Mouse (Mus musculus) forebrain, postnatal 0 days (tissue): ENCODE measurements around the gene Dusp11. TPM values are rescaled to one million over a fixed set of nuclear protein-coding genes. Genes with fewer than 3 reads are reported as not detected.
"Not testable (repeated sequence)": the region's sequence is repeated elsewhere in the genome, so short reads cannot be mapped to it uniquely, and the experiment has no call there.

Source experiments
- ATAC-seq: fragments of 200-750 bp; cut with Nextera tagmentation; 2 replicates; pipeline ENCODE4 v1.8.0; 2017; ENCODE audit warnings: mild to moderate bottlenecking, moderate library complexity
- DNase-seq: peaks from one replicate; pipeline ENCODE4 v3.0.0-alpha.2; 2015
- H3K27ac ChIP-seq: fragments of 300-500 bp; sonication (generic); 2 replicates; pipeline ENCODE4 v1.5.1; 2014; ENCODE audit warnings: low read depth, mild to moderate bottlenecking, antibody characterized with exemption, low read length, moderate library complexity, mixed read lengths
- H3K27me3 ChIP-seq: fragments of 300-500 bp; sonication (generic); 2 replicates; pipeline ENCODE4 v1.6.1; 2014; ENCODE audit warnings: mild to moderate bottlenecking, low read length, mixed read lengths; ENCODE audit not compliant: insufficient read depth
- H3K36me3 ChIP-seq: fragments of 300-500 bp; sonication (generic); 2 replicates; pipeline ENCODE4 v1.6.1; 2014; ENCODE audit warnings: mild to moderate bottlenecking, moderate library complexity; ENCODE audit not compliant: insufficient read depth
- H3K4me1 ChIP-seq: fragments of 300-500 bp; sonication (generic); 2 replicates; pipeline ENCODE4 v1.6.1; 2014; ENCODE audit warnings: antibody characterized with exemption; ENCODE audit not compliant: insufficient read depth
- H3K4me2 ChIP-seq: fragments of 300-500 bp; sonication (generic); 2 replicates; pipeline ENCODE4 v1.6.1; 2014; ENCODE audit warnings: low read depth, mild to moderate bottlenecking, moderate library complexity
- H3K4me3 ChIP-seq: fragments of 300-500 bp; sonication (generic); 2 replicates; pipeline ENCODE4 v1.5.1; 2014; ENCODE audit warnings: low read depth, low read length, mixed read lengths
- H3K9ac ChIP-seq: fragments of 300-500 bp; sonication (generic); 2 replicates; pipeline ENCODE4 v1.6.1; 2014; ENCODE audit warnings: mild to moderate bottlenecking
- H3K9me3 ChIP-seq: fragments of 300-500 bp; sonication (generic); 2 replicates; pipeline ENCODE4 v1.6.1; 2016; ENCODE audit warnings: low read length
- CTCF ChIP-seq: sonication (generic); IDR thresholded peaks from 2 replicates; pipeline ENCODE4 v1.5.1; 2016; ENCODE audit warnings: antibody characterized with exemption, control low read depth, low read depth
- WGBS: fragments of 180-500 bp; shearing (Covaris S2); extraction: QIAGEN DNeasy Blood & Tissue Kit; methylation state at CpG from one replicate; pipeline ENCODE4 v1.1.7; 2014; 5-methylcytosine and 5-hydroxymethylcytosine counted together
- polyA plus RNA-seq: library from polyadenylated mRNA; unstranded; fragments of >200 nt; fragmentation: Nextera tagmentation; extraction: Ambion mirVana; gene quantifications from 2 replicates; pipeline ENCODE4 v1.2.1, GENCODE M21; 2015
- total RNA-seq: library from RNA; depleted of rRNA; stranded (reverse); fragments of >200 nt; gene quantifications from 2 replicates; pipeline ENCODE4 v1.2.3, GENCODE M21; 2014; rRNA removed

Gene Dusp11
- total and polyA plus RNA-seq, 2 experiments from 2014 or later = 28.3 to 79.4 TPM

GRCm38 (mm10) chr6:85904642-85905061 lies 56.8 kb downstream of the Dusp11 start, which contains the start of gene Nat8f4:
Gene Nat8f4, minus strand, starts transcription at chr6:85904884.
- peak; percentile 88 for TF ChIP-seq CTCF
- not testable (repeated sequence) for H3K4me1 ChIP-seq, H3K9me3 ChIP-seq, H3K27me3 ChIP-seq, H3K27ac ChIP-seq, H3K9ac ChIP-seq, H3K36me3 ChIP-seq
- ATAC-seq = peak; percentile 76
- Histone ChIP-seq H3K4me3 (peak within 1 kb of the TSS; percentile 29), H3K4me2 (peak within 1 kb of the TSS; percentile 34)
- 14% methylated on average over 20 of the region's 20 CpGs for WGBS
- peak; percentile 68 for DNase-seq

GRCm38 (mm10) chr6:85902303-85902702 lies 59.2 kb downstream of the Dusp11 start:
- H3K27ac ChIP-seq = no peak overlapping the region
- H3K9me3 ChIP-seq = no peaks in the 10 kb centered on the region
- no peaks in the 10 kb centered on the region for H3K36me3 ChIP-seq
- no peak for ATAC-seq
- H3K4me1 ChIP-seq = no peaks in the 10 kb centered on the region
- H3K9ac ChIP-seq = no peak overlapping the region
- 97% methylated on average over 2 of the region's 2 CpGs for WGBS
- H3K4me2 ChIP-seq = no peak overlapping the region
- no peak for TF ChIP-seq CTCF
- DNase-seq = no peak
- no peak overlapping the region for H3K4me3 ChIP-seq
- no peaks in the 10 kb centered on the region for H3K27me3 ChIP-seq

DNA sequence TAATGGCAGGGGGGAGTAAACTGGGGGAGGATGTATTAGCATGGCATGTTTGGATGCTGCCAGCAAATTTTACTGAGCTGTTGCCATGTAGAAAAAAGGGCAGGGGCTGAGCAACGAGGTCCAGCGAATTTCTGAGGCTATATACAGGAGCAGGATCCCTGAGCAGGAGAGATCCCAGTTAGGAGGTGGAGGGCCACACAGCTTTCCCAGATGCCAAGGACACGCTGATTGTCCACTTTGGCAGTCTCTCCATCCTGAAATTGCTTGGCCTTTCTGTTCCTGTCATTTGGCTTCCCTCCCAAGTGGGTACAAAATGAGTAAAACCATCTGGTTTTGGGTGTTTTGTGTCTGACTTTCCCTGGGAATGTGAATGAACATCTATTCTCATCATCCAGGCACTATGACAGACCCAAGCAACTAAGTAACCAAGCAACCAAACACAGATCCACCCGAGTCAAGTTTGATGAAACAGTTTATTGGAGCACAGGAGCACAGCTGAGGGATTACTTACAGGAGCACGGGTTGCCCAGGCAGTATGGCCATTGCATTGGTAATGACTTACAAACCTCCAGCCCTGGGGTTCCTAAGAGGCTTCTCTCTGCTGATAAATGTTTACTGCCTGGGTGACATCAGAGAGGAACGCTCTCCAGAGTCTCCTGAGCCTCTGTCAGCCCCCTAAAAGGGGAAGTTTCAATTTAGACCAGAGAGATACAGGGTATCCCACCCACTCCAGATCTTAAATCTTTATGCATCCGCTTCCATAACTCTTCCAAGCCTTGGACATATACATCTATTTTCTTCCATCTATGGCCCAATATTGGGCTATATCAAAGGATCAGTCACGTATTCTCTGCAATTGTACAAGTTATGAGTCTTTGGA lies 62.6 kb downstream of the Dusp11 start:
- WGBS = 66% methylated on average over 7 of the region's 8 CpGs
- not testable (repeated sequence) for ATAC-seq, H3K27ac ChIP-seq, DNase-seq, H3K36me3 ChIP-seq, H3K4me3 ChIP-seq, H3K9ac ChIP-seq, H3K4me1 ChIP-seq, H3K9me3 ChIP-seq, H3K4me2 ChIP-seq, H3K27me3 ChIP-seq

DNA sequence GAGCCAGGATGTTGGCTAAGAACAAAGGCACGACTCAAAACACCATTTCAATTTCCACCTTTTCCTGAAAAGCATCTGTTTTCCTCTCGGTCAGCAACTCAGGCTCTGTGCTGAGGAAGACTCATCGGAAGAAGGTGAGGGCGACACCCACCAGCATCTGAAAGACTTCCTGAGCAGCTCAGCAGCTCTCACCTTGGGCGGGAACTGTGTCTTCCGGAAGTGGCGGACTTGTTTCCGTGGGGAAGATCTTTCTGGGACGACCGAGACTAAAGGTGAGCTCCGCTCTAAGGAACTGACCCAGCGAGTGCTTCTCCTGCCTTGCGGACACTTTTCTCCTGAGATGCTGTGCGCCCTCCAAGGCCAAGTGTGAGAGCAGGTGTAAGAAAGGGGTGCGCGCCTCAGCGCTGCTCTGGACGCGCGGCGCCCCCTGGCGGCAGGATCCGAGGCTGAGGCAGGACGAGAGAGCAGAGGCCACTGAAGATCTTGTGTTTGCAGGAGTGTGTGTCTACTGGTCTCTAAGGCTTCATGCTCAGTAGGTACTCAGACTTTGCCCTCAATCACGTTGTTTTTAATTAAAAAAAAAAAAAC lies 66.3 kb downstream of the Dusp11 start:
- H3K9ac ChIP-seq, H3K36me3 ChIP-seq, H3K27me3 ChIP-seq, DNase-seq, H3K9me3 ChIP-seq, H3K27ac ChIP-seq, ATAC-seq, H3K4me1 ChIP-seq, H3K4me2 ChIP-seq, H3K4me3 ChIP-seq: not testable (repeated sequence)
- peak; percentile 63 for TF ChIP-seq CTCF
- 73% methylated on average over 25 of the region's 25 CpGs for WGBS

Other genes starting within 250 kb of the Dusp11 start
- gene Nat8f7, start 248.5 kb downstream of the Dusp11 start, total RNA-seq = not detected in 2 replicates
- 0.11 TPM in 1 of 2 replicates, not detected in the other for gene Nat8f7, start 248.5 kb downstream of the Dusp11 start, polyA plus RNA-seq
- gene Nat8f3, start 195.9 kb downstream of the Dusp11 start, total RNA-seq = not detected in 2 replicates
- gene Nat8f3, start 195.9 kb downstream of the Dusp11 start, polyA plus RNA-seq = 0.13 TPM in 1 of 2 replicates, not detected in the other
- not detected in 2 replicates for gene Nat8f6, start 140.7 kb downstream of the Dusp11 start, total RNA-seq
- not detected in 2 replicates for gene Nat8f6, start 140.7 kb downstream of the Dusp11 start, polyA plus RNA-seq
- not detected in 2 replicates for gene Nat8f5, start 140.7 kb downstream of the Dusp11 start, total RNA-seq
- 0.19 and 0.42 TPM in 2 replicates for gene Nat8f5, start 140.7 kb downstream of the Dusp11 start, polyA plus RNA-seq
- gene Nat8, start 129.6 kb downstream of the Dusp11 start, total RNA-seq = 0.14 TPM in 1 of 2 replicates, not detected in the other
- gene Nat8, start 129.6 kb downstream of the Dusp11 start, polyA plus RNA-seq = 0.30 and 0.41 TPM in 2 replicates
- 0.08 TPM in 1 of 2 replicates, not detected in the other for gene Nat8f2, start 92.5 kb downstream of the Dusp11 start, total RNA-seq
- gene Nat8f2, start 92.5 kb downstream of the Dusp11 start, polyA plus RNA-seq = 0.04 TPM in 1 of 2 replicates, not detected in the other
- 5.5 and 6.0 TPM in 2 replicates for gene Nat8f4, start 56.8 kb downstream of the Dusp11 start, total RNA-seq
- gene Nat8f4, start 56.8 kb downstream of the Dusp11 start, polyA plus RNA-seq = 4.3 and 6.5 TPM in 2 replicates
- gene Tprkb, start 49.8 kb downstream of the Dusp11 start, total RNA-seq = 50.2 and 66.8 TPM in 2 replicates
- 54.5 and 69.6 TPM in 2 replicates for gene Tprkb, start 49.8 kb downstream of the Dusp11 start, polyA plus RNA-seq
- 10.7 and 18.1 TPM in 2 replicates for gene Nat8f1, start 46.0 kb downstream of the Dusp11 start, total RNA-seq
- 13.1 and 15.3 TPM in 2 replicates for gene Nat8f1, start 46.0 kb downstream of the Dusp11 start, polyA plus RNA-seq
- gene Figla, start 54.5 kb upstream of the Dusp11 start, total RNA-seq = not detected in 2 replicates
- gene Figla, start 54.5 kb upstream of the Dusp11 start, polyA plus RNA-seq = not detected in 2 replicates
- 267 and 333 TPM in 2 replicates for gene Add2, start 67.0 kb upstream of the Dusp11 start, total RNA-seq
- 175 and 186 TPM in 2 replicates for gene Add2, start 67.0 kb upstream of the Dusp11 start, polyA plus RNA-seq
- gene Tgfa, start 233.6 kb upstream of the Dusp11 start, total RNA-seq = 49.5 and 50.8 TPM in 2 replicates
- gene Tgfa, start 233.6 kb upstream of the Dusp11 start, polyA plus RNA-seq = 20.3 and 29.9 TPM in 2 replicates